Mouse (Mus musculus) brown adipose tissue, adult 24 weeks (tissue): ENCODE results near the gene Dvl2. TPM values are rescaled to one million over a fixed set of nuclear protein-coding genes. Genes with fewer than 3 reads are reported as not detected.

Source experiments
- H3K27ac ChIP-seq: fragments of 200-500 bp; replicated peaks from 2 replicates; pipeline ENCODE4 v1.5.1; 2012; ENCODE audit warnings: low read depth, mild to moderate bottlenecking, low read length
- H3K4me1 ChIP-seq: fragments of 200-500 bp; 2 replicates; pipeline ENCODE4 v1.6.1; 2012; ENCODE audit warnings: low read length, mixed read lengths; ENCODE audit not compliant: control insufficient read depth, insufficient read depth, insufficient read length
- H3K4me3 ChIP-seq: fragments of 200-500 bp; 2 replicates; pipeline ENCODE4 v1.5.1; 2012; ENCODE audit warnings: low read depth, mild to moderate bottlenecking, low read length, moderate library complexity; ENCODE audit not compliant: insufficient read depth
- polyA plus RNA-seq: library from polyadenylated mRNA; stranded (reverse); fragments of >200 nt; gene quantifications from 2 replicates; pipeline ENCODE4 v1.2.4, GENCODE M21; 2012; ENCODE audit not compliant: missing spikeins, insufficient read depth, insufficient read length

Dvl2 gene
- polyA plus RNA-seq, 1 experiment = 2.6 TPM

- Histone ChIP-seq H3K4me1 (no peaks in the 10 kb centered on the region), H3K4me3 (no peak overlapping the region), H3K27ac (no peak overlapping the region)
Measured at GRCm38 (mm10) chr11:70023481-70024150, 23.2 kb downstream of the Dvl2 start.

DNA sequence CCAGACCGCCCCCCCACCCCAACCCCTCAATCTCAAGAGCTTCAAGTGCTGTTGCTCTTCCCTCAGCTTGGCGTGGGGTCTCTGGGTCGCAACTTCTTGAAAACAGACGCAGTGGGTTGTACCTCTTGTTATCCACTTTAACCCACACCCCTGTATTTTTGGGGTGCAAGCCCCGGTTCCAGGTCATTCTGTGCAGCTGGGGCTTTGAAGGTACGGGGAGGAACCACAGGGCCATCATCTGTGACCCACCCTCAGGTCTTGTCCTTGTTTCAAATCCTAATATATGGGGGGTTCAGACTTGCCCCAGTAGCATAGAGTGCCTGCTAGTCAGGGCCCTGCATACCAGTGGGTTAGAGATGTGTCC is 23.7 kb downstream of the Dvl2 start:
- no peaks in the 10 kb centered on the region for H3K4me1 ChIP-seq
- no peak overlapping the region for H3K27ac ChIP-seq
- H3K4me3 ChIP-seq = no peak overlapping the region

GRCm38 (mm10) chr11:70026689-70027088 is 26.3 kb downstream of the Dvl2 start:
- Histone ChIP-seq H3K4me1 (no peaks in the 10 kb centered on the region), H3K27ac (no peak overlapping the region)

GRCm38 (mm10) chr11:70027397-70027796 is 27.0 kb downstream of the Dvl2 start:
- H3K4me1 ChIP-seq = no peaks in the 10 kb centered on the region
- H3K27ac ChIP-seq = 0 out of 2 replicates have a peak overlapping the region, but pooled peaks have one; percentile 13
- H3K4me3 ChIP-seq = peak overlapping the region; percentile 15; the same call in 1 of the 2 replicates

More at GRCm38 (mm10) chr11:70026689-70027088, 26.3 kb downstream of the Dvl2 start:
- peak overlapping the region; percentile 37 for H3K4me3 ChIP-seq

GRCm38 (mm10) chr11:70028401-70029129 is 28.2 kb downstream of the Dvl2 start:
- Histone ChIP-seq H3K4me1 (no peaks in the 10 kb centered on the region), H3K27ac (peak overlapping the region; percentile 60), H3K4me3 (no peak overlapping the region; the same call in 1 of the 2 replicates)

- Histone ChIP-seq H3K4me3 (peak overlapping the region; percentile 30; the same call in 1 of the 2 replicates), H3K27ac (0 out of 2 replicates have a peak overlapping the region, but pooled peaks have one; percentile 24), H3K4me1 (no peaks in the 10 kb centered on the region)
Measured at GRCm38 (mm10) chr11:70029130-70029801, 28.9 kb downstream of the Dvl2 start.

GRCm38 (mm10) chr11:70029829-70030550 is 29.6 kb downstream of the Dvl2 start:
- Histone ChIP-seq H3K4me1 (no peaks in the 10 kb centered on the region), H3K27ac (no peak overlapping the region), H3K4me3 (no peak overlapping the region)

DNA sequence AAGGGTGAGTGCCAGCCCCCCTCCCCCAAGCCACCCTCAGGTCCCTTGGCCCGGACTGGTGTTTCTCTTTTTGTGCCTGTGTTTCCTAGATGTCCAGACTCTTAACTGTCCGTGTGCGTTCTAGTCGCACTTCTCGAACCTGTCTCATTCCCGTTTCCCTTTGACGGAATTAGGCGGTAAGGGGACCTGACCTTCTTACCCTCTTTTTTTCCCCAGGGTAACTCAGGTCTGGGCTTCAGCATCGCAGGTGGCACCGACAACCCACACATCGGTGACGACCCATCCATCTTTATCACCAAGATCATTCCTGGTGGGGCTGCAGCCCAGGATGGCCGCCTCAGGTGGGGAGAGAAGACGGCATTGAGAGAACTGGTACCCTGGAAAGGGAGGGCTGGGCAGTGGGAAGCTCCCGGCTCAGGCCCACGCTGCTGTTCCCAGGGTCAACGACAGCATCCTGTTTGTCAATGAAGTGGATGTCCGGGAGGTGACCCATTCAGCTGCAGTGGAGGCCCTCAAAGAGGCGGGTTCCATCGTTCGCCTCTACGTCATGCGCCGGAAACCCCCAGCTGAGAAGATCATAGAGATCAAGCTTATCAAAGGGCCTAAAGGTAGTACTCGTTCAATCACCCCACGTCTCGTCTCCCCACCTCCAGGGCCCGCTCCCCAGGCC is 30.4 kb downstream of the Dvl2 start:
- no peak overlapping the region for H3K27ac ChIP-seq
- no peak overlapping the region for H3K4me3 ChIP-seq
- no peaks in the 10 kb centered on the region for H3K4me1 ChIP-seq

GRCm38 (mm10) chr11:70031321-70031670 is 30.9 kb downstream of the Dvl2 start:
- no peaks in the 10 kb centered on the region for H3K4me1 ChIP-seq
- H3K4me3 ChIP-seq = no peak overlapping the region
- H3K27ac ChIP-seq = no peak overlapping the region

DNA sequence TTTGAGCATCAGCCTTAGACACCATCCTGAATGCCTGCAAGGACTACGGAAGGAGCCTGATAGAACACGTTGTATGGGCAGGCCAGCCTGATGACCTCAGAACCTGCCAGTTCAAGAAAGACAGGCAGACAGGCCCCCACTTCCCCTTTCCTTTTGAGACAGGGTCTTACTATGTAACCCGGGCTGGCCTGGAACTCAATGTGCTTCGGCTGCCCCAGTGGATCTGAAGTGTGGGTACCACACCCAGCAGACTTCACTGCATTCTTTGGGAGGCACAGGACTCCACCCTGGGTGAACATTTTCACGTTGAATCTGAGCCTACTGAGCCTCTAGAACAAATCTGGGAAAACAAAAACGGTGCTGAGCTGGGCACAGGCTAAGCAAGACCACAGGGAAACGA is 37.8 kb downstream of the Dvl2 start:
- Histone ChIP-seq H3K27ac (peak overlapping the region; percentile 40; the same call in 1 of the 2 replicates), H3K4me3 (no peak overlapping the region), H3K4me1 (no peaks in the 10 kb centered on the region)

DNA sequence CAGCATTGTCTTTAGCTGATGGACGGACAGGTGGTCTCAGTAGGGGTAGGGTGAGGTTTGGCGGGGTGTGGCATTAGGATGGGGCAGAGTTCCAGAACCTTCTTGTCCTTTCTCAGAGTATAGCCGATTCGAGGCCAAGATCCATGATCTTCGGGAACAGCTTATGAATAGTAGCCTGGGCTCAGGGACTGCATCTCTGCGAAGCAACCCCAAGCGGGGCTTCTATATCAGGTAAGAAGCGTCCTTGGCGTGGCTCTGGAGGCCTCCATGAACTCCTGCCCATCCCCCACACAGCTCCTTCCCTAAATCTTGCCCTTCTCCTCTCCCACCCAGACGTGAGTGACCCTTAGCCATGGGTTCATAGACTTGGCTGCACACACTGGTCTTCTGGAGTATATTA is 39.2 kb downstream of the Dvl2 start:
- no peak overlapping the region for H3K27ac ChIP-seq
- H3K4me3 ChIP-seq = no peak overlapping the region
- H3K4me1 ChIP-seq = no peaks in the 10 kb centered on the region

GRCm38 (mm10) chr11:70040184-70040583 is 39.8 kb downstream of the Dvl2 start:
- H3K27ac ChIP-seq = no peak overlapping the region
- no peaks in the 10 kb centered on the region for H3K4me1 ChIP-seq
- H3K4me3 ChIP-seq = no peak overlapping the region

- Histone ChIP-seq H3K4me3 (no peak overlapping the region), H3K27ac (no peak overlapping the region), H3K4me1 (no peaks in the 10 kb centered on the region)
Measured at GRCm38 (mm10) chr11:70042309-70043085, 42.1 kb downstream of the Dvl2 start.

GRCm38 (mm10) chr11:70043665-70044064 is 43.3 kb downstream of the Dvl2 start:
- H3K4me1 ChIP-seq = no peaks in the 10 kb centered on the region
- H3K27ac ChIP-seq = no peak overlapping the region
- no peak overlapping the region for H3K4me3 ChIP-seq
